Mouse (Mus musculus): ENCODE measurements around the gene Npy2r. TPM values are rescaled to one million over a fixed set of nuclear protein-coding genes. Genes with fewer than 3 reads are reported as not detected.

The Npy2r gene
- polyA plus RNA-seq (2012; rRNA removed) = 0.19 TPM in 2 replicates

- no peaks in the 10 kb centered on the region for H3K27me3 ChIP-seq (replicated peaks; ENCODE audit: control insufficient read depth, insufficient read depth, low read length)
- WGBS = 1% methylated on average over 32 of the region's 32 CpGs
- H3K4me3 ChIP-seq (ENCODE audit: insufficient read depth, low read depth, low read length) = peak within 1 kb of the TSS; percentile 20; the same call in 1 of the 2 replicates
- no peak for DNase-seq
- no peak within 1 kb of the TSS for H3K27ac ChIP-seq (ENCODE audit: insufficient read depth, low read depth, low read length)
- no peaks in the 10 kb centered on the region for H3K36me3 ChIP-seq (ENCODE audit: control insufficient read depth, insufficient read depth, low read length)
- TF ChIP-seq POLR2A (IDR thresholded peaks at IDR 0.05; ENCODE audit: low read depth, low read length) (no peak), CTCF (conservative IDR thresholded peaks at IDR 0.05; ENCODE audit: insufficient read depth, insufficient read length, low read depth, low read length) (no peak)
- no peaks in the 10 kb centered on the region for H3K4me1 ChIP-seq (ENCODE audit: control insufficient read depth, insufficient read depth, low read length)
Measured at GRCm38 (mm10) chr3:82547908-82548721, at the start of gene Npy2r. Gene Npy2r (minus strand): TSS chr3:82548084.

GRCm38 (mm10) chr3:82557786-82558185 is 9.9 kb upstream of the Npy2r start:
- TF ChIP-seq POLR2A (IDR thresholded peaks at IDR 0.05; ENCODE audit: low read depth, low read length) (no peak), CTCF (conservative IDR thresholded peaks at IDR 0.05; ENCODE audit: insufficient read depth, insufficient read length, low read depth, low read length) (no peak)
- Histone ChIP-seq H3K4me3 (ENCODE audit: insufficient read depth, low read depth, low read length) (no peak overlapping the region), H3K36me3 (ENCODE audit: control insufficient read depth, insufficient read depth, low read length) (no peaks in the 10 kb centered on the region), H3K27ac (ENCODE audit: insufficient read depth, low read depth, low read length) (no peak overlapping the region), H3K4me1 (ENCODE audit: control insufficient read depth, insufficient read depth, low read length) (no peaks in the 10 kb centered on the region), H3K27me3 (replicated peaks; ENCODE audit: control insufficient read depth, insufficient read depth, low read length) (no peaks in the 10 kb centered on the region)
- 65% methylated on average over 3 of the region's 3 CpGs for WGBS
- no peak for DNase-seq

- no peaks in the 10 kb centered on the region for H3K4me1 ChIP-seq (ENCODE audit: control insufficient read depth, insufficient read depth, low read length)
- no peaks in the 10 kb centered on the region for H3K27me3 ChIP-seq (replicated peaks; ENCODE audit: control insufficient read depth, insufficient read depth, low read length)
- no peaks in the 10 kb centered on the region for H3K36me3 ChIP-seq (ENCODE audit: control insufficient read depth, insufficient read depth, low read length)
- 79% methylated on average over 2 of the region's 2 CpGs for WGBS
- no peak overlapping the region for H3K27ac ChIP-seq (ENCODE audit: insufficient read depth, low read depth, low read length)
- H3K4me3 ChIP-seq (ENCODE audit: insufficient read depth, low read depth, low read length) = no peak overlapping the region
- DNase-seq = no peak
- TF ChIP-seq CTCF (conservative IDR thresholded peaks at IDR 0.05; ENCODE audit: insufficient read depth, insufficient read length, low read depth, low read length) (no peak), POLR2A (IDR thresholded peaks at IDR 0.05; ENCODE audit: low read depth, low read length) (no peak)
Measured at GRCm38 (mm10) chr3:82556311-82556828, 8.5 kb upstream of the Npy2r start.

GRCm38 (mm10) chr3:82549932-82550331 is 2.0 kb upstream of the Npy2r start:
- TF ChIP-seq CTCF (conservative IDR thresholded peaks at IDR 0.05; ENCODE audit: insufficient read depth, insufficient read length, low read depth, low read length) (no peak), POLR2A (IDR thresholded peaks at IDR 0.05; ENCODE audit: low read depth, low read length) (no peak)
- no peak for DNase-seq
- no peak overlapping the region for H3K27ac ChIP-seq (ENCODE audit: insufficient read depth, low read depth, low read length)
- WGBS = 63% methylated on average over 5 of the region's 5 CpGs
- H3K4me3 ChIP-seq (ENCODE audit: insufficient read depth, low read depth, low read length) = no peak overlapping the region
- H3K4me1 ChIP-seq (ENCODE audit: control insufficient read depth, insufficient read depth, low read length) = no peaks in the 10 kb centered on the region
- no peaks in the 10 kb centered on the region for H3K36me3 ChIP-seq (ENCODE audit: control insufficient read depth, insufficient read depth, low read length)
- no peaks in the 10 kb centered on the region for H3K27me3 ChIP-seq (replicated peaks; ENCODE audit: control insufficient read depth, insufficient read depth, low read length)

- H3K27me3 ChIP-seq (replicated peaks; ENCODE audit: control insufficient read depth, insufficient read depth, low read length) = no peaks in the 10 kb centered on the region
- no peaks in the 10 kb centered on the region for H3K4me1 ChIP-seq (ENCODE audit: control insufficient read depth, insufficient read depth, low read length)
- no peak for TF ChIP-seq POLR2A (IDR thresholded peaks at IDR 0.05; ENCODE audit: low read depth, low read length)
- TF ChIP-seq CTCF (conservative IDR thresholded peaks at IDR 0.05; ENCODE audit: insufficient read depth, insufficient read length, low read depth, low read length) = no peak
- DNase-seq = no peak
- H3K4me3 ChIP-seq (ENCODE audit: insufficient read depth, low read depth, low read length) = no peak overlapping the region
- 3% methylated on average over 9 of the region's 9 CpGs for WGBS
- H3K36me3 ChIP-seq (ENCODE audit: control insufficient read depth, insufficient read depth, low read length) = no peaks in the 10 kb centered on the region
- H3K27ac ChIP-seq (ENCODE audit: insufficient read depth, low read depth, low read length) = no peak overlapping the region
Measured at GRCm38 (mm10) chr3:82548753-82549152, 869 bp upstream of the Npy2r start.

GRCm38 (mm10) chr3:82541449-82541848 is 6.4 kb downstream of the Npy2r start:
- no peak overlapping the region for H3K4me3 ChIP-seq (ENCODE audit: insufficient read depth, low read depth, low read length)
- no peak for DNase-seq
- TF ChIP-seq CTCF (conservative IDR thresholded peaks at IDR 0.05; ENCODE audit: insufficient read depth, insufficient read length, low read depth, low read length) (no peak), POLR2A (IDR thresholded peaks at IDR 0.05; ENCODE audit: low read depth, low read length) (no peak)
- no peak overlapping the region for H3K27ac ChIP-seq (ENCODE audit: insufficient read depth, low read depth, low read length)
- H3K4me1 ChIP-seq (ENCODE audit: control insufficient read depth, insufficient read depth, low read length) = no peaks in the 10 kb centered on the region
- no peaks in the 10 kb centered on the region for H3K36me3 ChIP-seq (ENCODE audit: control insufficient read depth, insufficient read depth, low read length)
- WGBS = 78% methylated on average over 2 of the region's 2 CpGs
- no peaks in the 10 kb centered on the region for H3K27me3 ChIP-seq (replicated peaks; ENCODE audit: control insufficient read depth, insufficient read depth, low read length)

GRCm38 (mm10) chr3:82539951-82540350 is 7.9 kb downstream of the Npy2r start:
- Histone ChIP-seq H3K4me3 (ENCODE audit: insufficient read depth, low read depth, low read length) (no peak overlapping the region), H3K27ac (ENCODE audit: insufficient read depth, low read depth, low read length) (no peak overlapping the region), H3K27me3 (replicated peaks; ENCODE audit: control insufficient read depth, insufficient read depth, low read length) (no peaks in the 10 kb centered on the region), H3K4me1 (ENCODE audit: control insufficient read depth, insufficient read depth, low read length) (no peaks in the 10 kb centered on the region), H3K36me3 (ENCODE audit: control insufficient read depth, insufficient read depth, low read length) (no peaks in the 10 kb centered on the region)
- WGBS = 79% methylated on average over 5 of the region's 5 CpGs
- DNase-seq = no peak
- TF ChIP-seq CTCF (conservative IDR thresholded peaks at IDR 0.05; ENCODE audit: insufficient read depth, insufficient read length, low read depth, low read length) (no peak), POLR2A (IDR thresholded peaks at IDR 0.05; ENCODE audit: low read depth, low read length) (no peak)

Measured in kidney, adult 2 months (tissue).